Mouse (Mus musculus): ENCODE results near the gene Gm10696.
"Not testable (repeated sequence)": the region's sequence is repeated elsewhere in the genome, so short reads cannot be mapped to it uniquely, and the experiment has no call there.

Gene Gm10696

DNA sequence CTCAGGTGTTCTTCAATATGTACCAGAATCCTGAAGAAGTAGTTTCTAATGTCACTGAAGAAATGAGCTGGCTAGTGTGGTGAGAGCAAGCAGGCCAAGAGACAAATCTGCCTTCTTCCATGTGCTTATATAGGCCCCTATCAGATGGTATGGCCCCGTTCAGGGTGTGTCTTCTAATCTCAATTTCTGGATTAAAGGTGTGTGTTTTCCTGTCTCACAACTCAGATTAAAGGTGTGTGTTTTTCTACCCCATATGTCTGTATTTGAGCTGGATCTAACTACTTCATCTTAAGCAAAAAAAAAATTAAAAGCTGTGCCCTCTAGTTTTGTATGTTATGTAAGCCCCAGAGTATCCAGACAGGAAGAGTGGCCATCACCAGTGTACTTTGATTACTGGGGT lies at the start of gene Gm10696:
Gm10696 (minus strand) TSS at position 101 of the 400 bp plus-strand sequence.
- not testable (repeated sequence) for DNase-seq

DNA sequence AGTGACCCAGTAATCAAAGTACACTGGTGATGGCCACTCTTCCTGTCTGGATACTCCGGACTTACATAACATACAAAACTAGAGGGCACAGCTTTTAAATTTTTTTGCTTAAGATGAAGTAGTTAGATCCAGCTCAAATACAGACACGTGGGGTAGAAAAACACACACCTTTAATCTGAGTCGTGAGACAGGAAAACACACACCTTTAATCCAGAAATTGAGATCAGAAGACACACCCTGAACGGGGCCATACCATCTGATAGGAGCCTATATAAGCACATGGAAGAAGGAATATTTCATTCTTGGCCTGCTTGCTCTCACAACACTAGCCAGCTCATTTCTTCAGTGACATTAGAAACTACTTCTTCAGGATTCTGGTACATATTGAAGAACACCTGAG lies 18.4 kb upstream of the Gm10696 start, which contains the start of gene Gm5286:
Gm5286 (plus strand) TSS at position 301 of the 400 bp plus-strand sequence.
- DNase-seq, result not testable (repeated sequence)

DNA sequence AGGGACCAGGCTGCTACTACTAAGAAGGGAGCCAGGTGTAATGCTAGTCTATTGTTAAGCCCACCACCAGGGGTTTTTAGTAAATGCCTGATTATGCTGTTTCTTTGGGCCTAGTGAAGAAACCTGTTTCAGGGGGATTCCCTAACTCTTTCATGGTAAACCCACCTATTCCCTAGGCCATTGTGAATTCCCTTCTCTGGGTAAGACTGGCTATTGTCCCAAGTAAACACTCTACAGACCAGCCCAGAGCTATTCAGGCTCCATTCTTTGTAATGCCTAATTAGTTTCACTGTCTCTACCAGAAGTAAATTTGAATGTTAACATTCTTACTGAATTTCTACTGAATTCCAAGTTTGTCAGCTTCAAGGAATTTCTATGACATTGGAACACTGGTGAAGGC lies 10.6 kb downstream of the Gm10696 start:
- not testable (repeated sequence) for DNase-seq

All from right cerebral cortex, postnatal 4 days (tissue).